Mouse (Mus musculus) stomach, embryonic 15.5 days (tissue): Measurements from ENCODE around the gene Tmem262. TPM values are rescaled to one million over a fixed set of nuclear protein-coding genes. Genes with fewer than 3 reads are reported as not detected.
A peak's percentile ranks its signal among the peaks of the same experiment; 100 is the strongest.

Experiments
- ATAC-seq: fragments of 200-750 bp; cut with Nextera tagmentation; 2 replicates; pipeline ENCODE4 v1.8.0; 2017; ENCODE audit warnings: low read depth, moderate number of reproducible peaks, moderate TSS enrichment; ENCODE audit not compliant: insufficient read depth, low FRiP score
- H3K27ac ChIP-seq: fragments of 300-500 bp; sonication (generic); 2 replicates; pipeline ENCODE4 v1.5.1; 2015; ENCODE audit warnings: mild to moderate bottlenecking, inconsistent platforms
- H3K27me3 ChIP-seq: fragments of 300-500 bp; sonication (generic); replicated peaks from 2 replicates; pipeline ENCODE4 v1.6.1; 2015; ENCODE audit warnings: inconsistent platforms
- H3K36me3 ChIP-seq: fragments of 300-500 bp; sonication (generic); 2 replicates; pipeline ENCODE4 v1.6.1; 2015; ENCODE audit warnings: inconsistent platforms
- H3K4me1 ChIP-seq: fragments of 300-500 bp; sonication (generic); 2 replicates; pipeline ENCODE4 v1.6.1; 2015; ENCODE audit warnings: inconsistent platforms
- H3K4me2 ChIP-seq: fragments of 300-500 bp; sonication (generic); 2 replicates; pipeline ENCODE4 v1.6.1; 2015; ENCODE audit warnings: mild to moderate bottlenecking, inconsistent platforms
- H3K4me3 ChIP-seq: fragments of 300-500 bp; sonication (generic); replicated peaks from 2 replicates; pipeline ENCODE4 v1.5.1; 2015; ENCODE audit warnings: inconsistent platforms
- H3K9ac ChIP-seq: fragments of 300-500 bp; sonication (generic); 2 replicates; pipeline ENCODE4 v1.6.1; 2015; ENCODE audit warnings: inconsistent platforms
- H3K9me3 ChIP-seq: fragments of 300-500 bp; sonication (generic); 2 replicates; pipeline ENCODE4 v1.6.1; 2016; ENCODE audit warnings: inconsistent platforms
- WGBS: fragments of 180-500 bp; shearing (Covaris S2); methylation state at CpG from one replicate; pipeline ENCODE4 v1.1.7; 2015; 5-methylcytosine and 5-hydroxymethylcytosine counted together
- polyA plus RNA-seq: library from polyadenylated mRNA; unstranded; fragments of >200 nt; fragmentation: Nextera tagmentation; extraction: Ambion mirVana; gene quantifications from 2 replicates; pipeline ENCODE4 v1.2.1, GENCODE M21; 2015

Gene Tmem262
- polyA plus RNA-seq, 1 experiment from 2014 or later = not detected

GRCm38 (mm10) chr19:6062418-6062817 lies 17.4 kb upstream of the Tmem262 start:
- no peak for ATAC-seq
- Histone ChIP-seq H3K4me3 (peak overlapping the region; percentile 93), H3K9ac (peak overlapping the region; percentile 94; the same call in 1 of the 2 replicates), H3K4me1 (peaks cover 36% of the 10 kb centered on the region), H3K36me3 (peaks cover 3% of the 10 kb centered on the region; the same call in 1 of the 2 replicates), H3K27me3 (no peaks in the 10 kb centered on the region), H3K4me2 (peak overlapping the region; percentile 98), H3K27ac (peak overlapping the region; percentile 95), H3K9me3 (no peaks in the 10 kb centered on the region)
- WGBS = 37% methylated on average over 5 of the region's 5 CpGs

GRCm38 (mm10) chr19:6063081-6063480 lies 16.8 kb upstream of the Tmem262 start:
- Histone ChIP-seq H3K27ac (no peak overlapping the region), H3K9ac (no peak overlapping the region), H3K27me3 (no peaks in the 10 kb centered on the region), H3K36me3 (peaks cover 3% of the 10 kb centered on the region; the same call in 1 of the 2 replicates), H3K4me3 (peak overlapping the region; percentile 93; the same call in 1 of the 2 replicates), H3K4me2 (peak overlapping the region; percentile 98; the same call in 1 of the 2 replicates), H3K4me1 (peaks cover 40% of the 10 kb centered on the region), H3K9me3 (no peaks in the 10 kb centered on the region)
- no peak for ATAC-seq
- WGBS = 93% methylated on average over 6 of the region's 6 CpGs

- Histone ChIP-seq H3K4me1 (peaks cover 35% of the 10 kb centered on the region), H3K9me3 (no peaks in the 10 kb centered on the region), H3K4me2 (peak overlapping the region; percentile 99), H3K4me3 (peak overlapping the region; percentile 50), H3K27me3 (no peaks in the 10 kb centered on the region), H3K36me3 (peaks cover 22% of the 10 kb centered on the region), H3K9ac (peak overlapping the region; percentile 46; the same call in 1 of the 2 replicates), H3K27ac (peak overlapping the region; percentile 85; the same call in 1 of the 2 replicates)
- WGBS = 34% methylated on average over 5 of the region's 5 CpGs
- no peak for ATAC-seq
Observed at GRCm38 (mm10) chr19:6066571-6066970, 13.3 kb upstream of the Tmem262 start.

- Histone ChIP-seq H3K4me2 (peak overlapping the region; percentile 99), H3K9ac (peak overlapping the region; percentile 46; the same call in 1 of the 2 replicates), H3K27me3 (no peaks in the 10 kb centered on the region), H3K9me3 (no peaks in the 10 kb centered on the region), H3K4me1 (peaks cover 30% of the 10 kb centered on the region), H3K36me3 (peaks cover 22% of the 10 kb centered on the region), H3K27ac (peak overlapping the region; percentile 85), H3K4me3 (peak overlapping the region; percentile 50)
- WGBS = 1% methylated on average over 30 of the region's 30 CpGs
- ATAC-seq = peak; percentile 50
Observed at GRCm38 (mm10) chr19:6067011-6067723, 12.7 kb upstream of the Tmem262 start.

DNA sequence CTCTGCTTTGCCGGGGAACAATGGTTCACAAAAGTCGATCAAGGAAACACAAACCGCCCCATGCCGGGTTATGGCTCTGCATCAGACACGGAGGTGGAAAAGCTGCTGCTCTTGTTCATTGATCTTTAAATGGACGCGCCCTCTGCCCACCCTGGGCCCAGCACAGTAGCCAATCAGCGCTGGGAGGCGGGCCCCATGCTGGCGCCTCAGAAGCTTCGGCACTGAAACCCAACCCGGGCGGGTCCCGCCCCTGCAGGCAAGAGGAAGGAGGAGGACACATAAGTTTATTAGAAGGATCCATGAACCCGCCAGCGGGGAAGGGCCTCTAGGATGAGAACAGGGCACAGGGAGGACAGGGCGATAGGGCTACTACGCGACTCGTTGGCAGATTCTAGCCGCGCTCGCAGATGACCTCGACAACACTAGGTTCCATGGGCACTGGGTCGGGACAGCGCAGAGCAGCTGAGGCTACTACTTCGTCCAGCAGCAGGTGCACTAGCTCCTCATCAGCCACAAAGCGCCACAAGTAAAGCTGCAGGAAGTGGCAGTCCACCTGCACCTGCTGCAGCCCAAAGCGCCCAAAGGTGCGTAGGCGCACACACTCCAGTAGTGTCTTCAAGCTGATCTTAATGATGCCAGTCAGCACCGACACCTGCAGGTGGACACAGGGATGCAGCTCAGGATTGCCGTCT lies 12.0 kb upstream of the Tmem262 start, which contains the start of gene Tm7sf2:
TSS of gene Tm7sf2 (minus strand) at position 650 of the 692 bp plus-strand sequence.
- peaks cover 22% of the 10 kb centered on the region for H3K36me3 ChIP-seq
- H3K9me3 ChIP-seq = no peaks in the 10 kb centered on the region
- H3K27ac ChIP-seq = peak within 1 kb of the TSS; percentile 85
- peak within 1 kb of the TSS; percentile 50 for H3K4me3 ChIP-seq
- 8% methylated on average over 33 of the region's 33 CpGs for WGBS
- H3K4me1 ChIP-seq = peaks cover 24% of the 10 kb centered on the region
- no peaks in the 10 kb centered on the region for H3K27me3 ChIP-seq
- H3K9ac ChIP-seq = peak within 1 kb of the TSS; percentile 46; the same call in 1 of the 2 replicates
- peak; percentile 94 for ATAC-seq
- peak within 1 kb of the TSS; percentile 99 for H3K4me2 ChIP-seq

DNA sequence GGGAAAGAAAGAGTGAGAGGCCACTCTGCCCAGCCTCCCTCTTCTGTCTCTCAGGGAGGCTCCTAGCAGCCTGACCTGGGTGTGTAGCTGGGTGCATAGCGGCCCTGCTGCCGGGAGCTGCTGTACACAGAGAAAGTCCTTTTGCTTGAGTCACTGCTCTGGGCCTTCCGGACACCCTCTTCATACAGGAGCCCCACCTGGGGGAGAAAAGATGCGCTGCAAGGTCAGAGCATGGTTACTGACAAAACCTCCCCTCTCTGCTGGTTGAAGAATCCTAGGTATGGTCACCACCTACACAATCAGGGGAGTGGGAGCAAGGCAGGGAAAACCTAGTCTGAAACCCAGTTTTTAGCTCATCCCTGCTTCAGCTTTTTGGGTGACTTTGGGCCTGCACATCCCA lies 10.9 kb upstream of the Tmem262 start:
- Histone ChIP-seq H3K4me2 (no peak overlapping the region), H3K9ac (no peak overlapping the region), H3K9me3 (no peaks in the 10 kb centered on the region), H3K27me3 (no peaks in the 10 kb centered on the region), H3K4me1 (peaks cover 20% of the 10 kb centered on the region), H3K4me3 (no peak overlapping the region), H3K36me3 (peaks cover 22% of the 10 kb centered on the region), H3K27ac (no peak overlapping the region)
- no peak for ATAC-seq
- WGBS = 67% methylated on average over 4 of the region's 4 CpGs

DNA sequence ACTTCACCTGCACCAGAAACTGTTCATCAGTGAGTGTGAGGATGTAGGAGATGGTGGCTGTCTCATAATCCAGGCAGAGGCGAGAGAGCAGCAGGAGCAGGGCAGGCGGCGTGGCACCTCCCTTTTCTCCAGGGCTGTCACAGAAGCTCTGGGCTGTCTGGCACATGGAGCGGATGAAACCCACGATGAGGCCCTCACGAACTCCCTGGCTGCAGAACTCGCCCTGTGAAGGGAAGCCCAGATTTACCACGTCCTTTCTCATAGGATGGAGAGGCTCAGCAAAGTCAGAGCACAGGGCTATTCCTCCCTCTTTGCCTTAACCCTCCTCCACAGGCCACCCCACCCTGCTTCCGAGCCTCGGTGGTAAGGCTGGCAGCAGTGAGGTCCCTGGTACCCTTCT lies 10.0 kb upstream of the Tmem262 start:
- Histone ChIP-seq H3K9ac (no peak overlapping the region), H3K27ac (no peak overlapping the region), H3K36me3 (peaks cover 22% of the 10 kb centered on the region), H3K4me3 (no peak overlapping the region), H3K27me3 (no peaks in the 10 kb centered on the region), H3K4me1 (peaks cover 22% of the 10 kb centered on the region), H3K4me2 (no peak overlapping the region), H3K9me3 (no peaks in the 10 kb centered on the region)
- ATAC-seq = no peak
- WGBS = 90% methylated on average over 10 of the region's 10 CpGs

- peaks cover 28% of the 10 kb centered on the region for H3K36me3 ChIP-seq
- ATAC-seq = no peak
- WGBS = 89% methylated on average over 31 of the region's 31 CpGs
- no peaks in the 10 kb centered on the region for H3K27me3 ChIP-seq
- no peak overlapping the region for H3K27ac ChIP-seq
- no peak overlapping the region for H3K9ac ChIP-seq
- no peak overlapping the region for H3K4me2 ChIP-seq
- H3K9me3 ChIP-seq = no peaks in the 10 kb centered on the region
- H3K4me1 ChIP-seq = peaks cover 28% of the 10 kb centered on the region
- no peak overlapping the region for H3K4me3 ChIP-seq
Observed at GRCm38 (mm10) chr19:6070571-6071250, 9.1 kb upstream of the Tmem262 start.

DNA sequence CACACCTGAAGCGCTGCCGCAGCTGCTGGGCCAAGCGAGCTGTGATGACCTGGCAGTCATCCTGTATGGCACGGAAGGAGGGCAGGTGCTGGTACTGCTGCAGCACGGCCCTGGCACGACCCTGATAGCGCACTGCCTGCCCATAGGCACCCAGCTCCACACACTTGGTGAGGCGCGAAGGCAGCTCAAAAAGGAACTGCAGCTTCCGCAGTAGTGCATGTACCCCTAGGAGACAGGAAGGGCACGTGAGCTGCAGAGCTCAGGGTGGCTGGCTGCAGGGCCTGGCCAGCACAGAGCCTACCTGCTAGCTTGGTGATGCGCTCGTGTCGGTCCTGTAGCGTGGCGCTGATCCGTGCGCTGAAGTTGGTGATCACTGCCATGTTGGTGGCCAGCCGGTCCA lies 8.6 kb upstream of the Tmem262 start:
- Histone ChIP-seq H3K27me3 (no peaks in the 10 kb centered on the region), H3K4me3 (no peak overlapping the region), H3K9me3 (no peaks in the 10 kb centered on the region), H3K36me3 (peaks cover 28% of the 10 kb centered on the region), H3K4me2 (no peak overlapping the region), H3K4me1 (peaks cover 32% of the 10 kb centered on the region), H3K27ac (no peak overlapping the region), H3K9ac (no peak overlapping the region)
- no peak for ATAC-seq
- 90% methylated on average over 19 of the region's 19 CpGs for WGBS

DNA sequence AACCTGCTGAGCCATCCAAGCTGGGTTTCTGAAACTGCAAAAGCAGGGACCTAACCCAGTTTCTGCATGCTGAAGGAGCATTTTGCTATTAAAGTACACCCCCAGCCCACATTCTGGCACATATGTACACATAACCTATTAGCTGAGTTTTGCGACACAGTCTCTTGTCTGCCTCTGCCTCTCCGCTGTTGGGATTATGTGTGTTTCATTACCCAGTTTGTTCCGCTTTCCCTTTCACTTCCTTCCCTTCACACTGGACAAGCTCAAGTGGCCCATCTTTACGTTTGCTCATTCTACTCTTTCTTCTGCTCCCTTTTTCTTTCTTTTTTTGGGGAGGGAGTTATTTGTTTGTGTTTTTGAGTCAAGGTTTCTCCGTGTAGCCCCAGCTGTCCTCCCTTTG lies 5.9 kb upstream of the Tmem262 start:
- Histone ChIP-seq H3K4me1 (peaks cover 16% of the 10 kb centered on the region; the same call in 1 of the 2 replicates), H3K9me3 (no peaks in the 10 kb centered on the region), H3K4me2 (no peak overlapping the region), H3K36me3 (peaks cover 26% of the 10 kb centered on the region), H3K27ac (no peak overlapping the region), H3K27me3 (no peaks in the 10 kb centered on the region), H3K4me3 (no peak overlapping the region), H3K9ac (no peak overlapping the region)
- 83% methylated on average over 5 of the region's 5 CpGs for WGBS
- ATAC-seq = no peak

DNA sequence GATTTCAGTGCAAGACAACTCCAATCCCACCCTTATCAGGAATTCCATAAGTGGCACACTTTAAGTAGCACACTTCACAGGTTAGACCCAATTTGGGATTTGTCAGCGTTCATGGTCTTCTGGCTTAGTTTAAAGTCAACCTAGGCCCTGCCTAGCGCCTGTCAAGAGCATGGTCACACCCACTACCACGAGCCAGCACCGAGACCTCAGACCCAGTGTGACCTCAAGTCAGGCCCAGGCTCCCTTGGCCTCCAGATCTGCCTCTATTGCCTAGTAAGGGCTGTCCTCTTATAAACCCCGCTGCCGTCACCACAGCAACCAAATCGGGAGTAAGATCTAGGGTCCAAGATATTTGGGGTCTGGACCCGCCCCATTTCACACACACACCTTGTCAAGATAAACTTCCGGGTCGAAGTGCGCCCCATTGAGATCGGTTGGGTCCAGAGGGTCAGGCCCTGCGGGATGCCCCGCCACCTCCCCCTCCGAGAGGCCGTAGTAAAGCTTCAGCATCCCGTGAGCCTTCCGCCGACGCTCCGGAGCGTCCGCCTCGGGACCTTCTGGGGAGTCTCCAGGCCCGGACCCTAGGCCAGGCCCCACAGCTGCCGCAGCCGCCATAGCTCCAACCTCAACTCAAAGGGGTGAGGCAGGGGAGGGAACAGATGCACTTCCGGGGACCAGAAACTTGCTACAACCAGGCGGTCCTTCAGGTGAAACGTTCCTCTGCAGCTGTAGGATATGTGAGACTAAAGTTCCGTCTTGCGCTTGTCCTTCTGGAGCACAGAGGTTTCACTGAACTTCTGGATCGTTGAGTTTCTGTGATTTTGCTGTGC lies 3.1 kb upstream of the Tmem262 start, which contains the start of gene Vps51:
TSS of gene Vps51 (minus strand) at position 668 of the 830 bp plus-strand sequence.
- H3K4me3 ChIP-seq = peak within 1 kb of the TSS; percentile 92
- peaks cover 14% of the 10 kb centered on the region for H3K36me3 ChIP-seq
- peaks cover 16% of the 10 kb centered on the region; the same call in 1 of the 2 replicates for H3K4me1 ChIP-seq
- peak within 1 kb of the TSS; percentile 89 for H3K27ac ChIP-seq
- WGBS = under 1% methylated on average over 33 of the region's 33 CpGs
- H3K9ac ChIP-seq = peak within 1 kb of the TSS; percentile 67; the same call in 1 of the 2 replicates
- peak; percentile 85 for ATAC-seq
- H3K9me3 ChIP-seq = no peaks in the 10 kb centered on the region
- no peaks in the 10 kb centered on the region for H3K27me3 ChIP-seq
- peak within 1 kb of the TSS; percentile 80 for H3K4me2 ChIP-seq
